Mouse (Mus musculus): Measurements from ENCODE around the gene Krcc1. TPM values are rescaled to one million over a fixed set of nuclear protein-coding genes. Genes with fewer than 3 reads are reported as not detected.

The Krcc1 gene
- total and polyA plus RNA-seq, 3 experiments = 18.7 to 40.2 (median 23.6) TPM

DNA sequence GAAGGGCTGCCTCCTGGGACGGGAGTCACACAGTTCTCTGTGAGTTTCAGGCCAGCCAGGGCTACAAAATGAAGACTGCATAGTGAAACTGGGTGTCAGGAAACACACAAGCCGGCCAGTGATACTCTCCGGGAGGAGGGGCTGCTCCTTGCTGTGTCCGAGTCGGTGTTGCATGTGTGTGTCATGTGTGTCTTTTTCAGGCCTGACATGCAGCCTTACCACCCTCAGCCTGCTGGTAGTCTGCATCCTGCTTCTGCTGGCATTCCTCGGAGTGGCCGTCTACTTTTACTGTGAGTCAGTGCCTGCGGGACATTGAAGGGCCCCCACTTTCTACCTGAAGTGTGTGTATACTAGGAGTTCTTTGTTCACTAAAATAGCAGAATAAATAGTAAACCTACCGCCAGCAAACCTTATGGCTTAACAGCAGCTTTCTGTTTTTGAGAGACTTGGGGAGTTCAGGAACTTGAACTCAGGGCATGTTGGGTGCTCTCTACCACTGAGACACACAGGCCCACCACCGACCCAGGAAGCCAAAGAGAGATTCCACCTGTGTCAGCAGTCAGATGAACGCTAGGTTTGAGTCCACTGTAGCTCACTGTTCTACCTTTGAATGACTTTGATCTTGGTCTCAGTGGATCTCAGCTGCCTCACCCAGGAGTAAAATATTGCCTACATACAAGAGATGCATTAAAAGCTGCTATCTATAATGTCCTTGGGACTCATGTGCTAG is 60.9 kb downstream of the Krcc1 start:
- Histone ChIP-seq H3K79me2 (replicated peaks; ENCODE audit: control insufficient read depth, extremely low read depth, insufficient read depth, poor library complexity, severe bottlenecking) (no peaks in the 10 kb centered on the region), H3K36me3 (replicated peaks in 1 of 2; ENCODE audit: control insufficient read depth in 1 of 2, insufficient read depth in 1 of 2, low read length in 1 of 2) (no peaks in the 10 kb centered on the region), H3K4me1 (ENCODE audit: control insufficient read depth in 1 of 2, insufficient read depth in 2 of 2) (no peaks in the 10 kb centered on the region), H3K4me3 (replicated peaks in 1 of 3; ENCODE audit: low read depth in 2 of 3, low read length in 2 of 3, poor library complexity in 1 of 3) (no peak overlapping the region), H3K27ac (ENCODE audit: insufficient read depth, low read depth) (no peak overlapping the region), H3K9me3 (replicated peaks; ENCODE audit: low read length) (no peaks in the 10 kb centered on the region), H3K27me3 (replicated peaks) (no peaks in the 10 kb centered on the region), H3K9ac (ENCODE audit: insufficient read depth, low read depth) (no peak overlapping the region), H3K4me2 (ENCODE audit: insufficient read depth, low read depth, poor library complexity, severe bottlenecking) (no peak overlapping the region)
- in situ Hi-C loops (cut with MboI; ENCODE audit: low pct_ligation_motif_present, low pct_unique_long_range_greater_than_20kb, low sequenced_read_pairs) = no loop called here
- no peak for TF ChIP-seq POLR2AphosphoS2 (IDR thresholded peaks at IDR 0.05; ENCODE audit: low read depth, low read length)
- TF ChIP-seq MAX (IDR thresholded peaks at IDR 0.05; ENCODE audit: low read length) = no peak
- dilution Hi-C loops (cut with MboI; ENCODE audit: extremely low pct_ligation_motif_present, extremely low pct_unique_long_range_greater_than_20kb, low sequenced_read_pairs) = no loop called here
- no peak for DNase-seq (ENCODE audit: extremely low read depth)

DNA sequence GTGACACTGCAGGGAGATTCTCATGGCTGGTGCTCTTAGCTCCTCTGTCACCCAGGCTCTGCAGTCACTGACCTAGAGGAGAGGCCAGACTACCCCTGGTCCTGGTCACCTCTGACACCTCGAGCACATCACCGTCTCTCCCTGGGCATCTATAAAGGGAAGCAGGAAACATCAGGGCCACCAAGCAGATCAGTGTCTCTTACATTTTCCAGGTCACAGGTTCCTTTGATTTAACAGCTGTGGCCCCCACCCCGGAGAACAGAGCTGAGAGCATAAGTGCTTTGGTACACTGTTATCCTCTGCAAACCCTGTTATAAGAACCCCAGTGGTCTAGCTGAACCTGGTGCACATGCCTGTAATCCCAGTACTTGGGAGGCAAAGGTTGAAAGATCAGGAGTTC is 61.6 kb downstream of the Krcc1 start:
- H3K4me1 ChIP-seq (ENCODE audit: control insufficient read depth in 1 of 2, insufficient read depth in 2 of 2) = no peaks in the 10 kb centered on the region

DNA sequence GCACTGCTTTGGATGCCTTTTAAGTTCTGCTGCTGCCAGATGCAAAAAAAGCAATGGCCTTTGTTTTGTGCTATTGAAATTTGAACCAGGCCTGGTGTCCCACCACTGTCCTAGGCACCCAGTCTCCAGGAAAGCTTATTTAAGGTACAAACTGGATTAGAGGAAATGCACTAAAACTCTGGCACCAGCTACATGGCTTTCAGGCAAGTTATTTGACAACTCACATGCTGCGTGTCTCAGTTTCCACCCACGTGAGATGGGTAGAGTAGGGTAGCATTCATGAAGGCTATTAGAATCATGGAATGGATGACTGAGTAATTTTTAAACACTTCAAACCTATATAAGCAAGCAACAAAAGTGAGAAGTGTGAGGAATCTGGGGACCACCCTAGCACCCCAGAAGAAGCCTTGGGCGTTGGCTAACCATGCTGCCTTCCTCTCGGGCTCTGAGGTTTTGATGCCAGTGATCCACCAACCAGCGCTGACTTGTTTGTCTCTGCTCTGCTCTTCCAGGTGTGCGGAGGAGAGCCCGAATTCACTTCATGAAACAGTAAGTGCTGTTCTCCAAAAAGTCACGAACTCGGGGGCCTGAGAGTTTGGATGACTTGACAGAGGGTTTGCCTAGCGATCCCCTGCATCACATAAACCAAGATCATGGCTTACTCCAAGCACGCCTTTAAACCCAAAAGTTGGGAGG is 62.2 kb downstream of the Krcc1 start:
- H3K4me2 ChIP-seq (ENCODE audit: insufficient read depth, low read depth, poor library complexity, severe bottlenecking) = no peak overlapping the region
- dilution Hi-C loops (cut with MboI; ENCODE audit: extremely low pct_ligation_motif_present, extremely low pct_unique_long_range_greater_than_20kb, low sequenced_read_pairs) (no loop called here), in situ Hi-C loops (cut with MboI; ENCODE audit: low pct_ligation_motif_present, low pct_unique_long_range_greater_than_20kb, low sequenced_read_pairs) (no loop called here)
- H3K27ac ChIP-seq (ENCODE audit: insufficient read depth, low read depth) = no peak overlapping the region
- no peaks in the 10 kb centered on the region for H3K36me3 ChIP-seq (replicated peaks in 1 of 2; ENCODE audit: control insufficient read depth in 1 of 2, insufficient read depth in 1 of 2, low read length in 1 of 2)
- no peak for DNase-seq (ENCODE audit: extremely low read depth)
- H3K9me3 ChIP-seq (replicated peaks; ENCODE audit: low read length) = no peaks in the 10 kb centered on the region
- no peak overlapping the region for H3K4me3 ChIP-seq (replicated peaks in 1 of 3; ENCODE audit: low read depth in 2 of 3, low read length in 2 of 3, poor library complexity in 1 of 3)
- no peaks in the 10 kb centered on the region for H3K27me3 ChIP-seq (replicated peaks)
- H3K4me1 ChIP-seq (ENCODE audit: control insufficient read depth in 1 of 2, insufficient read depth in 2 of 2) = no peaks in the 10 kb centered on the region
- H3K79me2 ChIP-seq (replicated peaks; ENCODE audit: control insufficient read depth, extremely low read depth, insufficient read depth, poor library complexity, severe bottlenecking) = no peaks in the 10 kb centered on the region
- H3K9ac ChIP-seq (ENCODE audit: insufficient read depth, low read depth) = no peak overlapping the region
- TF ChIP-seq UBTF (IDR thresholded peaks at IDR 0.05; ENCODE audit: low read depth, low read length) (no peak), NRF1 (IDR thresholded peaks at IDR 0.05; ENCODE audit: low read depth, low read length) (no peak), E2F4 (IDR thresholded peaks at IDR 0.05; ENCODE audit: insufficient replicate concordance, low read depth, low read length) (no peak), JUN (IDR thresholded peaks at IDR 0.05; ENCODE audit: insufficient read depth, low read depth, low read length) (no peak), RAD21 (IDR thresholded peaks at IDR 0.05; ENCODE audit: low read depth, low read length) (no peak), POLR2AphosphoS2 (IDR thresholded peaks at IDR 0.05; ENCODE audit: low read depth, low read length) (no peak), JUND (conservative IDR thresholded peaks at IDR 0.05; ENCODE audit: low read depth, low read length) (no peak), ZKSCAN1 (IDR thresholded peaks at IDR 0.05; ENCODE audit: borderline replicate concordance, low read depth, low read length) (no peak), MAX (IDR thresholded peaks at IDR 0.05; ENCODE audit: low read length) (no peak), MAFK (IDR thresholded peaks at IDR 0.05; ENCODE audit: insufficient replicate concordance, low read length) (no peak), MAZ (IDR thresholded peaks at IDR 0.05; ENCODE audit: low read depth, low read length) (no peak), MEF2A (IDR thresholded peaks at IDR 0.05; ENCODE audit: borderline replicate concordance, low read depth, low read length) (no peak), RCOR1 (conservative IDR thresholded peaks at IDR 0.05; ENCODE audit: low read depth, low read length) (no peak), SMC3 (IDR thresholded peaks at IDR 0.05; ENCODE audit: low read depth, low read length) (no peak), EP300 (IDR thresholded peaks at IDR 0.05; ENCODE audit: low read length) (no peak), IRF4 (IDR thresholded peaks at IDR 0.05; ENCODE audit: low read depth, low read length) (no peak)

More for the DNA sequence above, 61.6 kb downstream of the Krcc1 start:
- H3K36me3 ChIP-seq (replicated peaks in 1 of 2; ENCODE audit: control insufficient read depth in 1 of 2, insufficient read depth in 1 of 2, low read length in 1 of 2) = no peaks in the 10 kb centered on the region
- H3K9ac ChIP-seq (ENCODE audit: insufficient read depth, low read depth) = no peak overlapping the region
- H3K27me3 ChIP-seq (replicated peaks) = no peaks in the 10 kb centered on the region
- H3K4me3 ChIP-seq (replicated peaks in 1 of 3; ENCODE audit: low read depth in 2 of 3, low read length in 2 of 3, poor library complexity in 1 of 3) = no peak overlapping the region
- no peaks in the 10 kb centered on the region for H3K79me2 ChIP-seq (replicated peaks; ENCODE audit: control insufficient read depth, extremely low read depth, insufficient read depth, poor library complexity, severe bottlenecking)
- in situ Hi-C loops (cut with MboI; ENCODE audit: low pct_ligation_motif_present, low pct_unique_long_range_greater_than_20kb, low sequenced_read_pairs) (no loop called here), dilution Hi-C loops (cut with MboI; ENCODE audit: extremely low pct_ligation_motif_present, extremely low pct_unique_long_range_greater_than_20kb, low sequenced_read_pairs) (no loop called here)
- no peaks in the 10 kb centered on the region for H3K9me3 ChIP-seq (replicated peaks; ENCODE audit: low read length)
- TF ChIP-seq RAD21 (IDR thresholded peaks at IDR 0.05; ENCODE audit: low read depth, low read length) (no peak), ZC3H11A (IDR thresholded peaks at IDR 0.05; ENCODE audit: low read depth, low read length) (no peak), POLR2AphosphoS2 (IDR thresholded peaks at IDR 0.05; ENCODE audit: low read depth, low read length) (no peak), E2F4 (IDR thresholded peaks at IDR 0.05; ENCODE audit: insufficient replicate concordance, low read depth, low read length) (no peak), UBTF (IDR thresholded peaks at IDR 0.05; ENCODE audit: low read depth, low read length) (no peak), ZKSCAN1 (IDR thresholded peaks at IDR 0.05; ENCODE audit: borderline replicate concordance, low read depth, low read length) (no peak), MEF2A (IDR thresholded peaks at IDR 0.05; ENCODE audit: borderline replicate concordance, low read depth, low read length) (no peak), MAZ (IDR thresholded peaks at IDR 0.05; ENCODE audit: low read depth, low read length) (no peak), RCOR1 (conservative IDR thresholded peaks at IDR 0.05; ENCODE audit: low read depth, low read length) (no peak), KAT2A (IDR thresholded peaks at IDR 0.05; ENCODE audit: insufficient replicate concordance, low read length) (no peak), ZMIZ1 (IDR thresholded peaks at IDR 0.05; ENCODE audit: low read depth, low read length) (no peak), ELF1 (IDR thresholded peaks at IDR 0.05; ENCODE audit: low read depth, low read length) (no peak), IRF4 (IDR thresholded peaks at IDR 0.05; ENCODE audit: low read depth, low read length) (no peak), POLR2A (IDR thresholded peaks at IDR 0.05; ENCODE audit: low read depth, low read length) (no peak), JUN (IDR thresholded peaks at IDR 0.05; ENCODE audit: insufficient read depth, low read depth, low read length) (no peak), GABPA (IDR thresholded peaks at IDR 0.05; ENCODE audit: insufficient replicate concordance, low read depth, low read length) (no peak), CTCF (conservative IDR thresholded peaks at IDR 0.05 in 1 of 2, IDR thresholded peaks at IDR 0.05 in 1 of 2; ENCODE audit: low read depth in 2 of 2, low read length in 2 of 2) (no peak), SIN3A (IDR thresholded peaks at IDR 0.05; ENCODE audit: low read length) (no peak)
- no peak for DNase-seq (ENCODE audit: extremely low read depth)
- no peak overlapping the region for H3K4me2 ChIP-seq (ENCODE audit: insufficient read depth, low read depth, poor library complexity, severe bottlenecking)
- no peak overlapping the region for H3K27ac ChIP-seq (ENCODE audit: insufficient read depth, low read depth)

Measured in CH12.LX (cell line).